Mouse (Mus musculus): ENCODE measurements around the gene Timm29.

DNA sequence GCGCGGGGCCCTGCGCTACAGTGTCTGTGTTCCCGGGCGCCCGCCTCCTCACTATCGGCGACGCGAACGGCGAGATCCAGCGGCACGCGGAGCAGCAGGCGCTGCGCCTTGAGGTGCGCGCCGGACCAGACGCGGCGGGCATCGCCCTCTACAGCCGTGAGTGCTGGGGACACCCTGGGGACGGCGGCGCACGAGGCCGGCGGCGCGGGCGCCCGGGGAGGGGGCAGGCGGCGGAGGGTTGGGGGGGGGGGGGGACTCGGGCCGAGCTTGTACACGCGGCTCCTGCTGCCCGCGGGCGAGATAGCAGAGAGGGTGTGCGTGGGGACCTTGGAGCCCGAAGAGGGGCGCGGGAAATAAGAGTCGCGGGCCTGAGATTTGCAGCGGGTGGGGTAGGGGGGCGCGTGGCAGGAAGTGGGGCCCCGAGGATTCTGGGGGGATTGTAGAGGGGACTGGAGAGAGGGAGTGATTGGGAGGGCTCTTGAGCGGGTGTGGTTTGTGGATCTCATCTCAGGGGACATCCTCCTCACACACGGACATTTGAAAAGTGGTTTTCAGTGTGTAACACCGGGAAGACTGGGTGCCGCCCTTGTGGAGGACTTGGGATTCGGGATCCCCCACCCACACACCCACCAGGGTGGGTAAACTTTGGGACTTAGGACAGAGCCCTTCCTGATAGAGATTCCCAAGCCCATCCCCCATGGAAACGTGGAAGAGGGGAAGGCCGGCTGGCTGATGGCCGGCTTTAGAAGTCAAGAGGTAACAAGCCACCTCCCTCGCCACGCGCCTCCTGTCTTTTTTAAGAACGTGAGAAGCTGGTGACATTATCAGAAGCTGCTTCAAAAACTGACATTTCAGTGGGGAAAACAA is 45.2 kb upstream of the Timm29 start:
- TF ChIP-seq CTCF (IDR thresholded peaks at IDR 0.05) (peak; percentile 34), EP300 (IDR thresholded peaks at IDR 0.05) (no peak)
